Mouse (Mus musculus) natural killer cell, adult 2 months (primary cell): ENCODE measurements around the gene Samd4.

Experiments
- DNase-seq, 2 experiments: peaks; one replicate each; pipeline ENCODE4 v3.0.0; 2022; ENCODE audit warnings: low spot score in 2 of 2

The Samd4 gene

DNA sequence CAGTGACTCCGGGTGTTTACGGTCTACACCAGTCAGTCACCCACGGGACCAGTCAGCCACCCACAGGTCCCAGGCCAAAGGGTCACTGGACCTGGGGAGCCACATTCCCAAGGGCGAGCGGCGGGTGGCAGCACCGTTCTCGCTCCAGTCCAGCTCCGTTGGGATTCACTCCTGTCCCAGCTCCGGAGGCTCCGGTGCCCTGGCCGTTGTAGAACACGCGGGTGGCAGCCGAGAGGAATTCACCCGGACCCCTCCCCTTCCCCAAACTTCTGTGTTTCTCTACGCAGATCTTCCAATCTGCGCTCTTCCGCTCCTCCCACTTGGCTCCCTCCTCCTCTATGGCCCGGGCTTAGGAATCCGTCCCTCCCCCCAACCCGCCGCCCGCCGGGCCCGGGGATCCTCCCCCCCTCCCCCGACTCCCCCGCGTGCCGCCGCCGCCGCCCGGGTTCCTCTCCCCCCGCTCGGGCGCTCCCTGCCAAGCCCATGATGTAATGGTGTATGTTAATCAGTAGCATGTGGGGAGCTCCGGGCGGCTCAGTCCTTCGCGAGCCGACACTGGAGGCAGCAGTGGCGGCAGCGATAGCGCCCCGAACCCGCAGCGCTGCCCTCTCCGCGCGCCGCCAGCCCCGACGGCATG lies at the start of gene Samd4:
TSS of gene Samd4 (plus strand) at position 424 of the 637 bp plus-strand sequence.
- DNase-seq = peak in 1 of 2 experiments; percentile 34

- no peak for DNase-seq
Measured at GRCm38 (mm10) chr14:46839326-46839725, 43.3 kb upstream of the Samd4 start.

DNA sequence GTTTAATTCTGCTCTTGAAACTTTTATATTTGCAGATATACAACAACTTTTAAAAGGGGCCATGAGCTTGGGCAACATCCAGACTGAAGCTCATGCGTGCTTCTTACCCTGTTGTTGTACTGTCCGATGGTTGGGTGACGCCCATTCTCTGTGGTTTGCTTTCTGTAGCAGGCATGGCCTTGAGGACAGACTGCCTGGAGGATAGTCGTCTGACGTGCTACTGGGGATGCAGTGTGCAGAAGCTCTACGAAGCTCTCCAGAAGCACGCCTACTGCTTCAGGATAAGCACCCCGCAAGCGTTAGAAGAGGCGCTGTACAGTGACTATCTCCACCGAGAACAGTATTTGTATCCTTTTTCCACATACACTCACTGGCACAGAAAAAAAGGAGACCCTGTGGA lies 36.9 kb upstream of the Samd4 start:
- DNase-seq = no peak

GRCm38 (mm10) chr14:46848063-46848590 lies 34.5 kb upstream of the Samd4 start:
- DNase-seq = no peak

GRCm38 (mm10) chr14:46848736-46849135 lies 33.9 kb upstream of the Samd4 start:
- DNase-seq = no peak

GRCm38 (mm10) chr14:46849769-46850168 lies 32.9 kb upstream of the Samd4 start:
- no peak for DNase-seq

- DNase-seq = no peak
Measured at GRCm38 (mm10) chr14:46853677-46854076, 29.0 kb upstream of the Samd4 start.

- no peak for DNase-seq
Measured at GRCm38 (mm10) chr14:46862922-46863321, 19.7 kb upstream of the Samd4 start.

GRCm38 (mm10) chr14:46880935-46881334 lies 1.7 kb upstream of the Samd4 start:
- peak in 1 of 2 experiments; percentile 34 for DNase-seq

DNA sequence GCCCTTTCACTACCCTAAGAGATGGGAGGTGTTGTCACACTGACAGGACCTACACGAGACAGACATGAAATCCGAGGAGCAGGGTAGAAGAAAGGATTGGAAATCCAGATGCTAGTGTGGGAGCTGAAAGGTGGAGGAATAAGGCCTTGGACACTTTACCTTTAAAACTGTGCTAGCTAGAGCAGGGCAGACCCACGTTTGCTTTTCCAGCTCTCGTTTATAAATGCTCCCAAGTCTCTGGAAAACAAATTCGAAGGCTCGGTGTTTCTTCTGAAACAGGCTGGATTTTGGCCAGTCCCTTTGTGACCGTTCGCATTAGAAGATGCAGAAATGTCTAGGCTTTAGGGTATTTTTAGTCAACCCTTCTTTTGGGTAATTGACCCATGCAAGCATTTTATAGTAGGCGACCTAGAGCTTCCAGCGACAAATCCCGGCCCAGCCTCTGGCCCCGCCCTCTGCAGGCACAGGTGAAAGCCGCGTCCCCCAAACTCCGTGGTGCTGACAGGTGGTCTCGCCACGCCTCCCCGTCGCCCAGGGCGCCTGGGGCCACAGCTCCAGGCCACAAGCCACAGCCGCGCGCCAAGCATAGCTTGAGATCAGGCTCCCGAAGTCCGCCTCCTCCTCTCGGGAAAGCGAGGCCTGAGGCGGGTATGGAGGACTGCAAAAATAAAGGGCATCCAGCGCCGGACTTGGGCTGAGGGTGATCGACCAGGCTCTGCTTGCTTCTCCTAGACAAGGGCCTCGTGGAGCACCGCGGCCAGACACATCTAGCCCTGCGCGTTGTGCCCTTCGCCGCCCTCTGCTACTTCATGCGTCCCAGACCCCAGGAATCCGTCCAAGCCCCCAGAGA lies 848 bp upstream of the Samd4 start:
- no peak for DNase-seq

DNA sequence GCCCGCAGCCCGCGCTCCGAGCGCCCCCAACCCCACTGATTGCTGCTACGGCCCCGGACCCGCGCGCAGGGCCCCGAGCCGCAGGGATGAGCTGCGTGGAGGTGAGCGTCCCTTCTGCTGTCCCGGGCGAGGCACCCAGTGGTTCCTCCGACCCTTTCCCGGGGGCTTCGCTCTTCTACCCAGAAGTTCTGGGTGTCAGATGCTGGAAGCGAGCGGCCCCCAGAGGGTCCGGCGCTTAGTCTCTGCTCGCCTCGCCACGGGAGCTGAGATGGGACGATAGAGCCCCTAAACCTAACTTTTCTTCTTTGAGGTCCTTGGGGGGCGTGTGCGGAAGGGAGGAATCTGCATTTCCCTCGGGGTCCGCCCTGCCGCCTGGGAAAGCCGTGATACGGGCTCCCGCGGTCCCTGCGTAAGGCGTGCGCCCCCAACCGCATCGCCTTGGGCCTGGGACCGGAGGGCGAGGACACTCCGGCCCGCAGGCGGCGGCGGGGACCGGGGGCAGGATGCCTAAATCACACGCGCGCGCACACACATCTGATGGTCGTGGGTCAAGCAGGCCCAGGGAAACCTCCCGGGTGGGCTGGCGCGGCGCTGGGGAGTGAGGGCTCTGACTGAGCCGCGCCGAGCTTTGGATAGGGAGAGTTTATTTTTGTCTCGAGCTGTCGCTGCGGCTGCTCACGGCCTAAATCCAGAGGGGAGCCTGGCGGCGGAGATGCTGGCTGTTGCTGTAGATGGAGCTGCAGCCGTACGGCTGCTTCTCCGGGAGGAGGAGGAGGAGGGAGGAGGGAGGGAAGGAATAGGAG lies 615 bp downstream of the Samd4 start:
- peak in 1 of 2 experiments; percentile 6 for DNase-seq

DNA sequence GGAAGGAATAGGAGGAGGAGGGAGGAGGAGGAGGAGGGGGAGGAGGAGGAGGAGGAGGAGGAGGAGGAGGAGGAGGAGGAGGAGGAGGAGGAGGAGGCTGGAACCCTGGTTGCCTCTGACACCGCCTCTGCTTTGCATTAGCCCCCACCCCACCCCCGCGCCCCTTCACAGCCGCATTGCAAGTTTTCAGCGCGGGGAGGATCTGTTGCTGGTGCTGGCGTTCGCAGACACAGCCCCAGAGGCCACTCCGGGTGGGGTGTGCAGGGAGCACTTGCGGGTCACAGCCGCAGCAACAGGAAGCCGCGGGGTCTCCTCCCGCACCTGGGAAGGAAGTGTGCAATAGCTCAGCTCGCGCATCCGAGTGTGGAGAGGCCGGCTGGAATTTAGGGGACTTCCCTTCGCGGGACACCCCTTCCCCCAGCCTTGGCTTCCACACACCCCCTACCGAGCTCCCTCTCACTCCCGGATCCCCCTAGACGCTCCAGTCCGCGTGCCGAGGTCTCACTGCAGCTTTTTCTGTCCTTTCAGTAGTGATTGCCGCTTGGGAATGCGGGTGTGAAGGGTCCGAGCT lies 1.3 kb downstream of the Samd4 start:
- DNase-seq = peak in 1 of 2 experiments; percentile 6

DNA sequence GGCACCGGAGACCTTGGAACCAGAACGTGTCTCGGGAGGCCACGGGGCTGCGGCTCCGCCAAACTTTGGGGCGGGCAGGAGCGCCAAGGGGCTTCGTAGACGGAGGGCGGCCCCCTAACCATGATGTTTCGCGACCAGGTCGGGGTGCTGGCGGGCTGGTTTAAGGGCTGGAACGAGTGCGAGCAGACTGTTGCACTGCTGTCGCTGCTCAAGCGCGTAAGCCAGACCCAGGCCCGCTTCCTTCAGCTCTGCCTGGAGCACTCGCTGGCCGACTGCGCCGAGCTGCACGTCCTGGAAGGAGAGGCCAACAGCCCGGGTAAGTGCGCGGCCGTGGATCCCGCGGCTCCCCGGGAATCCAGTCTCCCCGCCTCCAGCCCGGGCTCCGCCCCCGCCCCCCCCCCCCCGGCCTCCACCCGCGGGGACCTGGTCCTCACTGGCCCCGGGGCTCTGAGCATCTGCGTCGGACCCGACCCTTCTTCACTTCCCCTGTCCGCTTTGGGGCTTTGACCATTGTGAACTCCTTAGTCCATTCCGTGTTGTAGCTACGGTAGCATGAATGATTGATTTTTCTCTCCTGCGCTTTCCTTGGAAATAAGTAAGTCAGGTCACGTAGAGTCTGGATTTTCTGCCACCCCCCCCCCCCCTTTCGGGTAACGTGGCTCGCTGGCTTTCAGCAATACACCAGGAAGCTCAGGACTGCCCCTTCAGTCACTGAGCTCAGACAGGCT lies 2.2 kb downstream of the Samd4 start:
- DNase-seq = peak in 1 of 2 experiments; percentile 9

DNA sequence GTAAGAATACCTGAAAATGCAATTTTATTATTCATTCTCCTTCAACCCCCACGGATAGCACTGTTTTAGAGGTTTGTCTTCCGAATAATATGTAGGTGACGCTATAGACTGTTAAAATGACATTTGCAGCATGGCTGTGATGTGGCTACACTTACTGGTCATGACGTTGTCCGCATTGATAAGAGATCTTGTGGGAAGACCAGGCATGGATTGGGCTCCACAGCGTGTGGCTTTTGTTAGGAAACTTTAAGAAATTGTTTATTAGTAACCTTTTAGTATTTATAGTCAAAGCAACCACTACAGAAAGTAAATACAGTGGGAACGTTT lies 2.7 kb downstream of the Samd4 start:
- no peak for DNase-seq

GRCm38 (mm10) chr14:46885891-46886301 lies 3.2 kb downstream of the Samd4 start:
- DNase-seq = no peak

- no peak for DNase-seq
Measured at GRCm38 (mm10) chr14:46889096-46889495, 6.4 kb downstream of the Samd4 start.

- no peak for DNase-seq
Measured at GRCm38 (mm10) chr14:46893961-46894360, 11.3 kb downstream of the Samd4 start.

- no peak for DNase-seq
Measured at GRCm38 (mm10) chr14:46897953-46898352, 15.3 kb downstream of the Samd4 start.

- DNase-seq = no peak
Measured at GRCm38 (mm10) chr14:46898626-46899025, 16.0 kb downstream of the Samd4 start.

- no peak for DNase-seq
Measured at GRCm38 (mm10) chr14:46902498-46903087, 19.9 kb downstream of the Samd4 start.

DNA sequence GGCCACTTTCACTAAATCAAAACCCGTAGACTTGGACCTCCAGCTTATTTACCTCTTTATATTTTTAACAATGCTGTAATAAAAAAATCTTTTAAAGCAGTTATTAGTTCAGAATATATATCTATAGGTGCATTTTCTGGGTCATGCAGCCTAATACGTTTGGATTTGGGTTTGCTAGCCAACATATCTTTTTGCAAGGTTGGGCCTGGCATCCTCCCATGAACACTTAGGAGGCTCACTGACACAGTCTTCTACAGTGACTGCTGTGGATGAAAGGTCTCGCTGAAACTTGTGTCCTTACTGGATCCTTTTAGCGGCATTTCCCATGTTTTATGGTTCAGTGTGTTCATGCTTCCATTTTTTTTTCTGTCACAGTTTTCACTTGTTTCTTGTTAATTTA lies 21.6 kb downstream of the Samd4 start:
- no peak for DNase-seq
